Mouse (Mus musculus): ENCODE results near the gene Cyp51. TPM values are rescaled to one million over a fixed set of nuclear protein-coding genes. Genes with fewer than 3 reads are reported as not detected.

Gene Cyp51
- total and polyA plus RNA-seq, 2 experiments from 2014 or later: 100 to 221 TPM

GRCm38 (mm10) chr5:4101031-4101430 is 3.5 kb downstream of the Cyp51 start:
- 90% methylated on average over 4 of the region's 4 CpGs for WGBS
- no peaks in the 10 kb centered on the region for H3K4me1 ChIP-seq (ENCODE audit: insufficient read depth, low read length)
- H3K27ac ChIP-seq: no peak overlapping the region
- TF ChIP-seq CTCF (IDR thresholded peaks at IDR 0.05; ENCODE audit: low read depth): no peak
- ATAC-seq (no peak), DNase-seq (ENCODE audit: low spot score) (no peak)
- peaks cover 16% of the 10 kb centered on the region for H3K36me3 ChIP-seq (ENCODE audit: insufficient read depth, low read length)
- no peak overlapping the region for H3K4me3 ChIP-seq (ENCODE audit: low read length)
- no peaks in the 10 kb centered on the region for H3K9me3 ChIP-seq (ENCODE audit: low read length)
- H3K4me2 ChIP-seq (ENCODE audit: low read depth, low read length): no peak overlapping the region
- H3K9ac ChIP-seq (replicated peaks; ENCODE audit: low read length): no peak overlapping the region
- H3K27me3 ChIP-seq (ENCODE audit: insufficient read depth, low read length): no peaks in the 10 kb centered on the region

GRCm38 (mm10) chr5:4094471-4094870 is 10.1 kb downstream of the Cyp51 start:
- ATAC-seq: no peak
- Histone ChIP-seq H3K4me2 (ENCODE audit: low read depth, low read length) (no peak overlapping the region), H3K9ac (replicated peaks; ENCODE audit: low read length) (no peak overlapping the region), H3K4me3 (ENCODE audit: low read length) (no peak overlapping the region), H3K4me1 (ENCODE audit: insufficient read depth, low read length) (no peaks in the 10 kb centered on the region), H3K36me3 (ENCODE audit: insufficient read depth, low read length) (peaks cover 36% of the 10 kb centered on the region), H3K9me3 (ENCODE audit: low read length) (no peaks in the 10 kb centered on the region), H3K27ac (no peak overlapping the region), H3K27me3 (ENCODE audit: insufficient read depth, low read length) (no peaks in the 10 kb centered on the region)
- no peak for TF ChIP-seq CTCF (IDR thresholded peaks at IDR 0.05; ENCODE audit: low read depth)
- WGBS: 97% methylated on average over 5 of the region's 5 CpGs
- DNase-seq (ENCODE audit: low spot score): no peak

GRCm38 (mm10) chr5:4088190-4088589 is 16.4 kb downstream of the Cyp51 start:
- H3K4me1 ChIP-seq (ENCODE audit: insufficient read depth, low read length): no peaks in the 10 kb centered on the region
- H3K27ac ChIP-seq: no peak overlapping the region
- peaks cover 48% of the 10 kb centered on the region for H3K36me3 ChIP-seq (ENCODE audit: insufficient read depth, low read length)
- DNase-seq (ENCODE audit: low spot score) (no peak), ATAC-seq (no peak)
- H3K9me3 ChIP-seq (ENCODE audit: low read length): no peaks in the 10 kb centered on the region
- H3K27me3 ChIP-seq (ENCODE audit: insufficient read depth, low read length): no peaks in the 10 kb centered on the region
- no peak overlapping the region for H3K9ac ChIP-seq (replicated peaks; ENCODE audit: low read length)
- TF ChIP-seq CTCF (IDR thresholded peaks at IDR 0.05; ENCODE audit: low read depth): no peak
- WGBS: 81% methylated on average over 5 of the region's 5 CpGs
- no peak overlapping the region for H3K4me3 ChIP-seq (ENCODE audit: low read length)
- H3K4me2 ChIP-seq (ENCODE audit: low read depth, low read length): no peak overlapping the region

- H3K4me1 ChIP-seq (ENCODE audit: insufficient read depth, low read length): no peaks in the 10 kb centered on the region
- TF ChIP-seq CTCF (IDR thresholded peaks at IDR 0.05; ENCODE audit: low read depth): no peak
- no peak overlapping the region for H3K4me2 ChIP-seq (ENCODE audit: low read depth, low read length)
- no peak overlapping the region for H3K27ac ChIP-seq
- H3K9me3 ChIP-seq (ENCODE audit: low read length): no peaks in the 10 kb centered on the region
- DNase-seq (ENCODE audit: low spot score) (no peak), ATAC-seq (no peak)
- H3K4me3 ChIP-seq (ENCODE audit: low read length): no peak overlapping the region
- H3K9ac ChIP-seq (replicated peaks; ENCODE audit: low read length): no peak overlapping the region
- H3K36me3 ChIP-seq (ENCODE audit: insufficient read depth, low read length): peaks cover 55% of the 10 kb centered on the region
- WGBS: 78% methylated on average over 4 of the region's 4 CpGs
- H3K27me3 ChIP-seq (ENCODE audit: insufficient read depth, low read length): no peaks in the 10 kb centered on the region
Measured at GRCm38 (mm10) chr5:4086309-4086708, 18.2 kb downstream of the Cyp51 start.

GRCm38 (mm10) chr5:4084948-4085347 is 19.6 kb downstream of the Cyp51 start:
- WGBS: 96% methylated on average over 7 of the region's 7 CpGs
- H3K9me3 ChIP-seq (ENCODE audit: low read length): no peaks in the 10 kb centered on the region
- ATAC-seq (no peak), DNase-seq (ENCODE audit: low spot score) (no peak)
- H3K27me3 ChIP-seq (ENCODE audit: insufficient read depth, low read length): no peaks in the 10 kb centered on the region
- no peak for TF ChIP-seq CTCF (IDR thresholded peaks at IDR 0.05; ENCODE audit: low read depth)
- peaks cover 49% of the 10 kb centered on the region for H3K36me3 ChIP-seq (ENCODE audit: insufficient read depth, low read length)
- no peaks in the 10 kb centered on the region for H3K4me1 ChIP-seq (ENCODE audit: insufficient read depth, low read length)
- no peak overlapping the region for H3K4me2 ChIP-seq (ENCODE audit: low read depth, low read length)
- no peak overlapping the region for H3K4me3 ChIP-seq (ENCODE audit: low read length)
- no peak overlapping the region for H3K9ac ChIP-seq (replicated peaks; ENCODE audit: low read length)
- no peak overlapping the region for H3K27ac ChIP-seq

GRCm38 (mm10) chr5:4081513-4081912 is 23.0 kb downstream of the Cyp51 start:
- H3K4me1 ChIP-seq (ENCODE audit: insufficient read depth, low read length): no peaks in the 10 kb centered on the region
- H3K27ac ChIP-seq: no peak overlapping the region
- H3K4me3 ChIP-seq (ENCODE audit: low read length): no peak overlapping the region
- WGBS: 89% methylated on average over 2 of the region's 2 CpGs
- no peaks in the 10 kb centered on the region for H3K9me3 ChIP-seq (ENCODE audit: low read length)
- H3K27me3 ChIP-seq (ENCODE audit: insufficient read depth, low read length): no peaks in the 10 kb centered on the region
- no peak for ATAC-seq
- TF ChIP-seq CTCF (IDR thresholded peaks at IDR 0.05; ENCODE audit: low read depth): no peak
- H3K36me3 ChIP-seq (ENCODE audit: insufficient read depth, low read length): peaks cover 56% of the 10 kb centered on the region
- no peak overlapping the region for H3K9ac ChIP-seq (replicated peaks; ENCODE audit: low read length)
- DNase-seq (ENCODE audit: low spot score): no peak
- H3K4me2 ChIP-seq (ENCODE audit: low read depth, low read length): no peak overlapping the region

- DNase-seq (ENCODE audit: low spot score): no peak
- WGBS: 83% methylated on average over 2 of the region's 2 CpGs
- H3K27me3 ChIP-seq (ENCODE audit: insufficient read depth, low read length): no peaks in the 10 kb centered on the region
- ATAC-seq: no peak
- no peak overlapping the region for H3K4me2 ChIP-seq (ENCODE audit: low read depth, low read length)
- no peaks in the 10 kb centered on the region for H3K4me1 ChIP-seq (ENCODE audit: insufficient read depth, low read length)
- TF ChIP-seq CTCF (IDR thresholded peaks at IDR 0.05; ENCODE audit: low read depth): no peak
- H3K9me3 ChIP-seq (ENCODE audit: low read length): no peaks in the 10 kb centered on the region
- no peak overlapping the region for H3K4me3 ChIP-seq (ENCODE audit: low read length)
- no peak overlapping the region for H3K9ac ChIP-seq (replicated peaks; ENCODE audit: low read length)
- peaks cover 56% of the 10 kb centered on the region for H3K36me3 ChIP-seq (ENCODE audit: insufficient read depth, low read length)
- H3K27ac ChIP-seq: no peak overlapping the region
Measured at GRCm38 (mm10) chr5:4080861-4081260, 23.7 kb downstream of the Cyp51 start.

All from hindbrain, postnatal 0 days (tissue).